Mouse (Mus musculus): Measurements from ENCODE around the gene Depdc7.

Gene Depdc7

DNA sequence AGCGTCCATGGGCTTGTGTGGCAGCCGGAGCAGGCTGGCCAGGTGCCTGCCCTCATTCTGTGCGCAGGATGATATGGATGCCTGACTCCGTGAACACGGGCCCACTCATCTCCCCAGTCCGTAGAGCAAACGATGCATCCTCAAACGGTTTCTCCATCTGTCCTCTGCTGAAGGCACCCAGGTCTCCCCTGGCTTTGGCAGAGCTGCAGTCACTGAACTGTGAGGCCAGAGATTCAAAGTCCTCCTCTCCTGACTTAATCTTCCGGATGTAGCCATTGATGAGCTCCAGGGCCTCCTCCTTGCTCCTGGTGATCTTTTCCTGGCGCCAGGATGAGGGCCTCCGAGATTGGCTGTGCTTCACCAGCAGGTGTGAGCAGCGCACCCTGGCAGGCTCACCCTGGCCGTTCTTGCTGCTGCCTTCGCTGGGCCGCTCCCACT, 28.4 kb downstream of the Depdc7 start:
- DNase-seq = peak; percentile 69 to 72

DNA sequence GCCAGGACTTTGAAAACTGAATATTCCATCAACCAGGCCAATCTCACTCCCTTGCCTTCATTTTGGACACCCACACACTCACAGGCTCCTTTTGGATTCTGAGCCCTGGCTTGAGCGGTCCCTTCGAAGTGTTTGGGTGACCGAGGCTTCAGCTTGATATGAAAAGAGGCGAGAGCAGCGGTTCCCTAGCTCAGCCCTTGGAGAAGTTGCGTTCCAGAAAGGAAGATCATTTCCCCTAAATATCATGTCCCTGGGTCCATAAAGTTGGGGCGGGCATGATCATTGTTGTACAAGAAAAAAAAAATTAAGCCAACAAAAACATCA, 30.2 kb downstream of the Depdc7 start:
- DNase-seq = no peak

DNA sequence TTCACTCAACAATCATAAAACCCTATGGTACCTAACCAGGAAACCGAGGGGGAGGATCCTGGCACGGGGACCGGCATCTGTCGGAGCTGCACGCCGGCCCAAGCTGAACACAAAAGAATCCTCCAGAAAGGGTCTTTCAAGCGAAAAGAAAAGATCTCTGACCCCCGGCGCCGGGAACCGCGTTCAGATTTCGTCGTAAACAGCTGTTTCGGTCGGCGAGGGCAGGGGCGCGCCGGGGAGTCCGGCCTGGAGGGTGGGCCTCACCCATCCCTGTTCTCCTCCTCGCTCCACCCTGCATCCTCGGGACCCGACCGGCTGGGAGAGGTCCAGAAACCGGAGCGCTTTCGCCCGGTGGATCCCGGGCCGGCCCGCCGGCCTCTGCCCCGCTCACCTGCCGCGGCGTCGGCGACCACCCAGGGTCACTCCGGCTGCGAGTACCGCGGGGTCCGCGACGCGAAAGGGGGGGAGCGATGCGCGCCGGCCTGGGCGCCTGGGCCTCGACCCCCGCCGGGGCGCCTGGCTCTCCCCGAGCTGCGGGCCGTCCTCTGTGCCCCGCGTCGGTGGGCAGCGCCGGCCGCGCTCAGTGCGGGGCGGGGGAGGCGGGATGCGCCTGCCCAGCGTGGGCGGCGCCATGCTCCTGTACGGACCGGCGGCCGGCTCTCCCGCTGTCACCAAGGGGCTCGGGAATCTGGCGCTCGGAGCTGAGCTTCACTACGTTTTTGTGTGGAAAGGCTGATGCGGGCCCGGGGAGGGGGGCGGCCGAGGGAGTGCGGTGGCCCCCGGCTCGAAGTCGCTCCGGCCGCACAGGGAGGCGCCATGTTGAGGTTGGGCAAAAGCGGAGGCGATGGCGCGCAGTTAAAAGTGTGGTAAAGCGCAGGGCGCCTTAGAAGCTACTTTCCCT, 30.8 kb downstream of the Depdc7 start, which contains the start of gene Tcp11l1:
Gene Tcp11l1 (minus strand): TSS at position 585 of the 901 bp plus-strand sequence.
- DNase-seq = peak; percentile 67 to 82

DNA sequence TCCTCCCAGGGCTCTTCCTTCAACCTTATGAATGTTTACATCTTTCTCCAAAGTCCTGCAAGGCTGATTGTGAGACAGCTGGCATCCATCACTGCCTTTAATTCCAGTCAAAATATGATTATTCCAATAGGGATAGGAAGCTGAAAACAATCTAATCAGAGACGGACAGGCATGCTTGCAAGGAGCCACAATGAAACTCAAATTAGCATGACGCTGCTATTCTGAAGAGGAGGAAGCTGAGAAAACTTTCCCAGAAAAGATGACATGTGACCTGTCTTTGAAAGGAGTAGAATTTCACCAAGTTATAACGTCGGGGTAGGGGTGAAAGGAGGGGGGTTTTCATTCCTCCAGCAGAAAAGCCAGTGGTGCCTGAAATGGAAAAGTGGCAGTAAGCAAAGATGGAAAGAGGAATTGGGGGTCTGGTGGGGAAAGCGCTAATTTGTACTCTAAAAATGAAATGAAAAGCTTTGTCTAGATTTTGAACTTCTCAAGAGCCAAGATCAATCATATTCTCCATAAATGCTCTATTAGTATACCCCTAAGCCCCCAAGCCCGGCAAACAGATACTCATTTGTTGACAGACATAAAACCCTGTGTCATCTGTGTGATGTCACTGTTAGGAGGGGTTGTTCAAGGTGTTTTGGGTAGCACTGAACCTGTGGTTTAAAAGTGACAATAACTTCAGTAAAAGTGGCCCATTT, 31.9 kb downstream of the Depdc7 start:
- DNase-seq = no peak

DNA sequence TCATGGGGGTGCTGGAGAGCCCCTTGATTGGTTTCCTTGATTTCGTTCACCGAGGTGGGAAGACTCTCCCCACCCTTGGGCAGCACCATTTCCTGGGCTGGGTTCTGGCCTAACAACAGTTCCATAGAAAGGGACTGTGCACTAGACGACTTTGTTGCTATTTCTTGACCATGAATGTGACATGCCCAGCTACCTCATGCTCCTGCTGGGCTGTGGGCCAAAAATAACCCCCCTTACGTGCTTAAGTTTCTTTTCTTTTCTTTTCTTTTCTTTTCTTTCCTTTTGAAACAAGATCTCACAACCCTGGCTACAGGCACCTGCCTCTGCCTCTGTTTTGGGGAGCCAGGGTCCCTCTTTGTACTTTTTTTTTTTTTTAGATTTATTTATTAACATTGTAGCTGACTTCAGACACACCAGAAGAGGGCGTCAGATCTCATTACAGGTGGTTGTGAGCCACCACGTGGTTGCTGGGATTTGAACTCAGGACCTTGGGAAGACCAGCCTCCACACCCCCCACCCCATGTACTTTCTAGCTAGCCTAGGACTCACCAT, 32.8 kb downstream of the Depdc7 start:
- no peak for DNase-seq

DNA sequence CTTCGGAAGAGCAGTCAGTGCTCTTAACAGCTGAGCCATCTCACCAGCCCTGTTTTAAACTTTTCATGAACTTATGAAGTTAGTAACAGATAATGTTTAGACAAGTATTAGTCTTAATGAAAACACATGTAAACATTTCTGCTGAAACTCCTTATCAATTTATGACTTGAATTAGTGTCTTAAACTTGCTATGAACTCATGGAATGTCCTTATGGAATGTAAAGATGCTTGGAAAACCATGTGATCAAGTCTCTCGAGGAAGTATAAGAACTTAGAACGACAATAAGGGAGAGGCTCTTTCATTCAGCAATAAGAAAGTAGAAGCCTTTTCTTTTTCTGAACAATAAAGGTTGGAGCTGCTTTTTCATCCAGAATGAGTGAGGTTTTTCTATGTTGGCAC, 38.3 kb downstream of the Depdc7 start:
- DNase-seq = no peak

DNA sequence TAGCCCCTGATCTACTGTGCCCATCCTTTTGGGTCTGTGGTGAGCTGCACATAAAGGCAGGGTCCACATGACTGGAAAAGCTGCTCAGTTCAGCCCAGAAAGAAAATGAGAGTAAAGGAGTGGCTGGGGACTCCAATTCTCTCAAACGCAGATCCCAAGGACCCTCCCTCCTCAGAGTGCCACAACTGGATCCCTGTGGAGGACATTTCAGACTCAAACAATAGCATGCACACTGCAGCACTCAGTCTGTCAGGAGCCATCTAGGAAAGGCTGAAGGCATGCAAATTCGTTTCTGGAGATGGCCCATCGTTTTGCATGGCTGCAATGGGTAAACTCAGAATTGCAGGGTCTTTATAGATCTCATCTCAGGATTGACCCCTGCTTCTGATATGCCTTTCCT, 39.5 kb downstream of the Depdc7 start:
- no peak for DNase-seq

DNA sequence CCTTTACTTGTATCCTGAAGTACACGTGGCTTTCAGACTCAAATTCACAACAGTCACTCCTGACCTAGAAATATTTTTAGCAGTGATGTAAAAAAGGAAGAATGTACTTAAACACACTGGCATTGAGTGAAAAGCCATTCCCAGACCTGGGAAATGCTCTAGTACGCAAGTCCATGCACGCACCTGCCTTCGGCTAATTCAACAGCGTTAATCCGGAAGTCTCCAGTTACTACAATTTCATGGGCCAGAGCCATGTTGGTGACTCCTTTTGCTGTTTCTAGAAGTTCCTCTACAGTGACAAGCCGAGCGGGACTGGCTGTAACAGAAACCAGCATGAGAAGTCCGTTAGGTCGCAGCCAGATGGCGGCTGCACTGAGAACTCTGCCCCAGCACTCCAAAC, 43.0 kb downstream of the Depdc7 start:
- DNase-seq = no peak

DNA sequence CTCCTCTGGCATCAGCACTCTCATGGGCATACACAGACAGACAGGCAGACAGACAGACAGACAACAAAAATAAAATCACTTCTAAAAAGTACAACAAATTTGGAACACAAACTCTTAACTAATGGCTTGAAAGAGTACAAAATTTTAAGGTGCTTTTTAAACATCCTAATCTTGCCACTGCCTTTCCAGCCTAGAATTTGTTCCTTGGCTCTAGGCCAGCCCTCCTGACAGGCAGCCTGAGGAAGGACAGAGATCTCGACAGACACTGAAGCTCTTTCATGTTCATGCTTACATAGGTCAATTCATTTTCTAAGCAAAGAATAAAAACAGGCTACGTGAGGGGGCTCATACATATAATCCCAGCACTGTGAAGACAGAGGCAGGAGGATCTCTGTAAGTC, 50.1 kb downstream of the Depdc7 start:
- DNase-seq = peak; percentile 32

DNA sequence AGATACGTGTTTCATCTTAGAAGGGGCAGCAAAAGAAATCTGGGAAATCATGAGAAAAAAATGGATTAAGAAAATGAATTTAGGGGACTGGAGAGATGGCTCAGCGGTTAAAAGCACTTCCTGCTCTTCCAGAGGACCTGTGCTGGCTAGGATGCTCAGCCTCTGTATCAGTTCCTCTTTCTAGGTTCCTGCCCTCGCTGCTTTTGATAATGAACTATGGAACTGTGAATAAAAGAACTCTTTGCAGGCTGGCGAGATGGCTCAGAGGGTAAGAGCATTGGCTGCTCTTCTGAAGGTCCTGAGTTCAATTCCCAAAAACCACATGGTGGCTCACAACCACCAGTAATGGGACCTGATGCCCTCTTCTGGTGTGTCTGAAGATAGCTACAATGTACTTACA, 52.0 kb downstream of the Depdc7 start:
- DNase-seq = no peak

DNA sequence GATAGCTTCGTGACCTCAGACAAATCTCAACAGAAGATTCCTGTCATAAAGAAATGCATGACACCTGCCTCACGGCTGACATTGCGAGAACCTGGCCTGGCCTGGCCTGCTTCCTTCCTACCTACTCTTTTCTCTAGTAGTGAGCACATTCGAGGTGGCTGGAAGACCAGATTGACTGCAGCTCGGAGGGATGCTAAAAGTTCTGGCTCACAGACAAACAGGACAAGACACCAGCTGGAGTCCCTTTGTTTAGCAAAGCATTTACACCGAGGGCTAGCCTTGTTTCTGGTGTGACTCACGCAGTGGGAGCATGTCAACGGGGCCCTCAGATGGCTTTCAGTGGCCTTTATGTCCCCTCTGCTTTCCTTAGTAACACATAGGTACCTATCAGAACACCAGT, 54.0 kb downstream of the Depdc7 start:
- peak; percentile 48 to 71 for DNase-seq

DNA sequence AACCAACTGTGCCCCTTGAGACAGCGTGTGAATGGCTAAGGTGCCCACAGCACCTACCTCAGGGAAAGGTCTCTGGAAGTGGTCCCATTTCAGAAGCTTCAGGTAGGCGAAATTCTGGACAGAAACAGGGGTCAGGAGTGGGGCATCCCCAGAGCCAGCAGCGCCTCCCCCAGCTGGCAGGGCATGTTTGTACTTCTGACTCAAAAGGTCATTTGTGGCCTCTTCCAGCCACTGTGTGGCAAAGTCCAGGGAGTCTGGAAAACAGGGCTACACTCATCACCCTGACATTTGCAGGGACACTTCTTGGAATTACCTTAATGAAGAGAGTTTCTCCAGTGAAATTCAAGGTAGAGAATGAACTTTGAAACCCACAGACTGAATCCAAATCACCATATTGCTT, 54.4 kb downstream of the Depdc7 start:
- DNase-seq = no peak

DNA sequence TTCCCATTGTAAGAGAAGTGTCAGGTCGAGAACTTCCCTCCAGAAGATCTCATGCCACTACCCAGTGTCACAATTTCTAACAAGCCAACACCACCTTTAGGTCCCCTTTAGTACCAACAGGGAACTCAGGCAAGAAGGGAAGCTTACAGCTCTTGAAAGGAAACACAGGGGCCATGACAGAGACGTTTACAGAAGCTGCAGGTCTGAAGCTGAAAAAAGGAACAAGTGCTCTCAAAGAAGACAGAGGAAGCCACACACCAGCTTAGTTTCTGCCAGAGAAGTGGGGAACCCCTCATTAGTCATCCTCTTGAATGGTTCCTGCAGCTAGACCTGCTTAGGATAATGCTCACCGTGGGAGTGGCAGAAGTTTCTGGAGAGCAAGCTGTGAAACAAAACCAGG, 55.4 kb downstream of the Depdc7 start:
- no peak for DNase-seq

DNA sequence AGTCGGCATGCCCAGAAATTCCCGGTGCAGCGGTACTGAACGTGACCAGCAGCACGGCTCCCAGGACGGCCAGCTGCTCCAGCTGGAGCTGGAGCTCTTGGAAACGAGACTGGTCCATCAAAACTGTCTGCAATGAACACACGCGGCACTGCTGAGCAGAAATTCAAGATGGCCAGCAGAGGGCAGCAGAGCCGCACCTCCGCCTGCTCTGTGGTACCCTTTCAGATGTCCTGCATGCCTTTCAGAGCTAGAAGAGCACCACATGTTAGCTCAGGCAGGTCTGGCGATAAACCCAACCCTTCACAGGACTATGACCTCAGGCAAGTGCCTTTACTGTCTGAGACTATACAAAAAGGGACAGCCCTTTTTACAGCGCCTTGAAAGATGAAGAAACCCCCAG, 57.3 kb downstream of the Depdc7 start:
- peak; percentile 72 to 87 for DNase-seq

DNA sequence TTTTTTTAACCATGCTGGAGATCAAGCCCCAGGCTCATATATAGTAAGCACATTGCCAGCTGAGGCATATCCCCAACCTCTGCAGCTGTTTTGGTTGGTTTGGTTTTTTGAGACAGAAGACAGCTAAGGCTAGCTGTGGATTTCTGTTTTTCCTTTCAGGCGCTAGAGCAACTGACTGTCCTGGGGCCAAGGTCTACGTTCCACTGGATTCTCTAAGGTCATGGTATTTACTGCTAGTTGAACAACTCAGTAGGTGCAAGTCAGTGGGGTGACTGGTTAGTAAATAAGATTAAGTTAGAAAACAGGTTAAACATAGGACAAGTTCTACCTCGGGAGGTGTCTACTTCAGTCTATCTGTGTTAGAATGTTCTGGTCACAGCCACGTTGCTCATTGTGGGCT, 57.9 kb downstream of the Depdc7 start:
- no peak for DNase-seq

DNA sequence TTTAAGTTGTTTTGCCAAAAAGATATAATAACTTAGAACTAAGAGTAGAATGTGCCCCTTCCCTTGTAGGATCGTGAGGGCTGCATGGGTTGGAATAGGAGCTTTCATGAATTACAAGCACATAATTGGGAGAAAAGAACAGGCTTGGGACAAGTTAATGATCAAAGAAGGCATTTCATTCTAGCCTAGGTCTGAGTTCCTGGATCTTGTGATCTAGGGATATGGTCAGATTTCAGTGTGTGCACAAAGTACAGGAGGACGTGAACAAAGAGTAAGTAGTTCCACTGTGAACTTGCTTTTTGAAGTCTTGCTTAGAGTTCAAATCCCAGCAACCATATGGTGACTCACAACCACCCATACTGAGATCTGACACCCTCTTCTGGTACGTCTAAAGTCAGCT, 65.4 kb downstream of the Depdc7 start:
- no peak for DNase-seq

All from cerebellum, adult 18-20 months (tissue).